Mouse (Mus musculus) monocyte, adult 2 months (primary cell): ENCODE results near the gene Tmem52.

Experiments
- DNase-seq, 2 experiments: peaks; one replicate each; pipeline ENCODE4 v3.0.0; 2022; ENCODE audit warnings: low spot score in 2 of 2, low read depth in 1 of 2

Gene Tmem52

DNA sequence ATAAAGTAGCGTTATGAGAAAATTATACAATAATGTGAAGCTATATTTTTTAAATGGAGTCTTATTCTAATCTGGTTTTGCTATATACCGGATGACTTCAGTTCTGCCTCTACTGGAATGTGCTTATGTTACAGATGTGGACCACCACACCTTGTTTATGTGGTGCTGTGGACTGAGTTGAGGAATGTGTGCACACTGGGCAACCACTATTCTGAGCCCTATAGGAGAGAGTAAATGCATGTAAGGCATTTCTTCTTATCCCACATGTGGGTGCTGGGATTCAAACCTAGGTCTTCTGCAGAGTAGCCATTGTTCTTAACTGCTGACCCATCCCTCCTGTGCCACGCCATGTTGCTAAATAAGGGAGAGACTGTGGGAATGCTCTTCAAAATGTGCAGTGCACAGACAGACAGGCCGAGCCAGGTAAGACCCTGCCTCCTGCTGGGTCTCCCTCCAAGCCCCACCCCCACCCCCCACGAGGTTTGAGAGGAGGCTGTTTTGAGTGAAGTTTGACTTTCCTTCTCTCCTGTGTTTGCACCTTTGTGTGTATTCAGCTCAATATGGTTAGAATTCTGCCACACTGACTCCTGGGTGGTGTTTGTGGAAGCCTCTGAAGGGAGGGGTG, 36.9 kb downstream of the Tmem52 start:
- DNase-seq, result no peak

DNA sequence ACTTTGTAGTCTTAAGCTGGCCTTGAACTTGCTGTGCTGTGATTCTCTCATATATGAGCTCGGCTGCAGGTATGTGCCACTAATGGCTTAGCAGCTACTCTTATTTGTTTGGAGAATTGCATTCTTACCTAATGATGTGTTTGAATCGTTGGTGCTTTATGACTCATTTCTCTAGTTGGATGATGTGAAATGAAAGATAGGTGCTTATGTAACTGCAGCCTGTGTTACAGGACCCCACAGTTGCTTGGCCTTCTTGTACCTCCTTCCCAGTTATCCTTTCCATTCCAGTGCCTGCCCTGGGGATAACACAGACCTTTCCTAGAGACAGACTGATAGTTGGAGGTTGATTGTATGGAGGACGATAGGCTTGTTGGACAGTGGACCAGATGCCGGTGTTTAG, 39.7 kb downstream of the Tmem52 start:
- no peak for DNase-seq

DNA sequence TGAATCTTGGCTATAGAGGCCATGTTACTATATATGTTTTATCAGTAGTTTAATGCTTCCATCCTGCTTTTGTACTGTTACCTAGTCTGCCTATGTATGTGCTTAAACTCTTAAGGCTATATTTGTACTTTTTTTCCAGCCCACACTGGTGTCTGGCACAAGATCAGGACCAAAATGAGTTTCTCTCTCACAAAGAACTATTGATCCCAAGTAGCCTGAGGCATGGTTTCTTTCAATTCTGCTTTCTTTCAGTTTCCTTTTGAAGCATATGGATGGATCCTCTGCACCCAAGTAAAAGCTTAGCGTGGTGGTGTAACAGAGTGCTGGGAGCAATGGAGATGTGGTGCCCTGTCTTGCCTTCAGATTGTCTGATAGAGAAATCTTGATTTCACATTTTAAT, 42.1 kb downstream of the Tmem52 start:
- no peak for DNase-seq

DNA sequence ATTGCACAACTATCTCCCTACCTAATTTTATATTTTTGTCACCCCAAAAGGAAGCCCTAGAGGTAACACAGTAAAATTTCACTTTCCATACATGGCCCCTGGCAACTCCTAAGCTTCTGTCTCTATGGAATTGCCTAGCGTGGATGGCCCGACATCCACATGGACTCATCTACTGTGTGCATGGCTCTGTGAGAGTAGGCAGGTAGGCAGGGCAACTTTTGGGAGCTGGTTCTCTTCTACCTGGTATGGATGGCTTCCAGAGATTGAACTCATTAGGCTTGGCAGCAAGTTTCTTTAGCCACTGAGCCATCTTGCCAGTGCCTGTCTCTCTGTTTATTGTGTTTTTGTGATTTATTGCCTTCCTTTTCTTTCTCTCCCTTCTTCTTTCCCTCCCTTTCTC, 45.9 kb downstream of the Tmem52 start:
- no peak for DNase-seq

DNA sequence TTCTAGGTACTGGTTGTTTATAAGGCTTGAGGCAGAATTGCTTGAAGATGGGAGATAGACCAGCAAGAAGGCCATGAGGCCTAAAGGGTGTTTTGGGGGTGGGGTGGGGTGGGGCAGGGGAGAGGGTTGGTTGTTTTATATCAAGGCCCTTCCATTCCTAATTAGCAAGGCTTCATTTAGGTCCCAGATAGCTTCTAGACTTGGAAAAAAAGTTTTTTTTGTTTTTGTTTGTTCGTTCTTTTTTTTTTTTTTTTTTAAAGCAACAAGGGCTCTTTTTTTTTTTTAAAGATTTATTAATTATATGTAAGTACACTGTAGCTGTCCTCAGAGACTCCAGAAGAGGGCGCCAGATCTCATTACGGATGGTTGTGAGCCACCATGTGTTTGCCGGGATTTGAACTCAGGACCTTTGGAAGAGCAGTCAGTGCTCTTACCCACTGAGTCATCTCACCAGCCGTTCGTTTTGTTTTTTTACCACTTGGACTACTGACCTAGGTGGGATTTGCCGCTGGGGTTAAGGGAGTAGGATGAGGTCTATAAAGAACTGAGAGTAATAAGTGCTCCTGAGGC, 49.1 kb downstream of the Tmem52 start:
- DNase-seq, result no peak
